Mouse (Mus musculus): ENCODE measurements around the gene Rgs6. TPM values are rescaled to one million over a fixed set of nuclear protein-coding genes. Genes with fewer than 3 reads are reported as not detected.

The Rgs6 gene
- total RNA-seq, 2 experiments from 2014 or later: 80.0 to 83.2 TPM

DNA sequence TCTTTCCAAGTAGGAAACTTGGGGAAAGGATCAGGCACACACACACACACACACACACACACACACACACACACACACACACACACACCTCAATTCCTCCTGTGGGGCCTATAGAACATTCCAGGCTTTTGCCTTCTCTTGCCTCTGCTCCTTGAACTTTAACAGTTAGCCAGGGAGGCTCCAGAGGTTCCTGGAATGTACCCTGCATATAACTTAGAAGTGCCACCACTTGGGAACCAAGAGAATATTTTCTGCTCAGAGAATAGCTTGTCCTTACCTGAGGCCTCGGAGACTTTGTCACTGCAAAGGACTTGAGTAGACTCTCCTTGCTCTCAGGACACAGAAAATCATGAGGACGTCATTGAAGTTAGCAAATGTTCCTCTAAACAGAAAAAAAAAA lies 548.4 kb downstream of the Rgs6 start:
- intact Hi-C loops (cut with DNase I): no loop called here
- no peak for TF ChIP-seq CTCF (IDR thresholded peaks at IDR 0.05)
- H3K4me3 ChIP-seq: no peak overlapping the region
- H3K27ac ChIP-seq: no peak overlapping the region
- no peak for DNase-seq (ENCODE audit: extremely low spot score in 1 of 2, low spot score in 2 of 2)

DNA sequence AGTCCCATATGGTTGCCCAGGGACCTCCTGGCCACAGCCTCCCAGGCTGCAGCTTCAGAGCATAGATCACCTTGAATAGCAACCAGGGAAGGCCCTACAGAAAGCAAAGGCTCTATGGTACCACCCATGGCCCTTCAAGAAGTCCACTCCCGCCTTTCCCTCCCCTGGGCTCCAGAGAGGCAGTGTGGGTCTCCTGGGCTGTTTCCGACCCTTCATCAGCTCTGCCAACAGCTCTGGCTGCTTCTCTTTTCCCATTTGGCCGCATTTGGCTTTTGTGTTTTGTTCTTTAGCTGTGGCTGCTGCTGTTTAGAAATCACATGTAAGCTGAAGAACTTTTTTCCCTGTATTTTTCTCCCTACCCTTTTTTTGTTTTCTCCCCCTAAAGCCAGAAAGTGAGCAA lies 548.9 kb downstream of the Rgs6 start:
- DNase-seq (ENCODE audit: extremely low spot score in 1 of 2, low spot score in 2 of 2): no peak
- no peak overlapping the region for H3K27ac ChIP-seq
- intact Hi-C loops (cut with DNase I): no loop called here
- no peak overlapping the region for H3K4me3 ChIP-seq
- TF ChIP-seq CTCF (IDR thresholded peaks at IDR 0.05): no peak

DNA sequence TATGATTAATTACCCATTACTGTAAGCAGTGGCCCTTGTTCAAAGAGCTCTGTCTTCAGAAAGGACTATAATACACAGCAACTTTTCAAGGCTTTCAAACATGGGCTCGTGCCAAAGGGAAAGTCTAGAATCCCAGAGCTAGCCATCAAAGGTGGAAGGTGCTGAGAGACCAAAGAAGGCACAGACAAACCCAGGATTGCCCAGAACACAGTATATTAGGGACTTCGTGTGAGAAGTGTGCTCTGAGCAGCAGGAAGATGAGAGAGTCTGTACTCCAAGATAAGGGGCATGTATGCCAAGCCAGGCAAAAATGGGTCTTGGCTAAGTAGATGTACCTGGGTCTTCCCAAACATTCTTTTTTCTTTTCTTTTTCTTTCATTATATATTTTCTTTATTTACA lies 553.1 kb downstream of the Rgs6 start:
- intact Hi-C loops (cut with DNase I): no loop called here
- Histone ChIP-seq H3K27ac (no peak overlapping the region), H3K4me3 (no peak overlapping the region)
- no peak for DNase-seq (ENCODE audit: extremely low spot score in 1 of 2, low spot score in 2 of 2)
- TF ChIP-seq CTCF (IDR thresholded peaks at IDR 0.05): no peak

DNA sequence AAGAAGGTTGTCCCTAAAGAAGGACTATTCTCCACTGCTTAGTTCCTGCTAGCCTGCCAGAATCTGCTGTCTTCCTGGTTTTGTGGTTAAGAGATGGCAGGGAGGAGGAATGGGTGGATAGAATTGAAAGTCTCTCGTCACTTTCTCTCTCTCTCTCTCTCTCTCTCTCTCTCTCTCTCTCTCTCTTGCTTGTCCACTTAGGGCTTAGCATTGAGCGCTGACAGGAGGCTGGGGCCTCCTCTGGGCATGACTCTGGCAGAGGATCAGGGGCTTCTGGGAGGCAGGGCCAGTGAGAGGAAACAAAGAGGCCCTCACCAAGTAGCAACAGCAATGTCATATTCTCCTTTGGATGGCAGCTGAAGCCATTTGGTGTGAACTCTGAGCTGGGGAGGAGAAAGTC lies 554.4 kb downstream of the Rgs6 start:
- H3K27ac ChIP-seq: no peak overlapping the region
- TF ChIP-seq CTCF (IDR thresholded peaks at IDR 0.05): no peak
- intact Hi-C loops (cut with DNase I): no loop called here
- H3K4me3 ChIP-seq: no peak overlapping the region
- DNase-seq (ENCODE audit: extremely low spot score in 1 of 2, low spot score in 2 of 2): no peak

DNA sequence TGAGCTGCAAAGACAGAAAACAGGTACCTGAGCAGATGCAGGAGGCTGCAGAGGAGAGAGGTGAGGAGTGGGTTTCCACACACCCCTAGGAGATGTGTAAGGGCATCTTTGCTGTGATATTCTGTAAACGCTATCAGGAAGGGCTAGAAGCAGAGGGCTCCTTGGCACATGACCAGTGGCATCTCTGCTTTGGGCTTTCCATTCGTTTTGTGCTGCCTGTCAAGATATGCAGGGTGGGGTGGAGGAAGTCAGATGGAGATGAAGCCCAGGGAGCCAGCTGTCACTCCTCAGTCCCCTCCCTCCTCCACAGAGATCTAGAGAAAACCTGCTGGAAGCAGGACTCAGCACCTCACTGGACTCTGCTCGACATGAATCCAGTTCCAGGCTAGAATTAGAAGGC lies 555.0 kb downstream of the Rgs6 start:
- intact Hi-C loops (cut with DNase I): no loop called here
- no peak for TF ChIP-seq CTCF (IDR thresholded peaks at IDR 0.05)
- no peak overlapping the region for H3K27ac ChIP-seq
- no peak overlapping the region for H3K4me3 ChIP-seq
- no peak for DNase-seq (ENCODE audit: extremely low spot score in 1 of 2, low spot score in 2 of 2)

DNA sequence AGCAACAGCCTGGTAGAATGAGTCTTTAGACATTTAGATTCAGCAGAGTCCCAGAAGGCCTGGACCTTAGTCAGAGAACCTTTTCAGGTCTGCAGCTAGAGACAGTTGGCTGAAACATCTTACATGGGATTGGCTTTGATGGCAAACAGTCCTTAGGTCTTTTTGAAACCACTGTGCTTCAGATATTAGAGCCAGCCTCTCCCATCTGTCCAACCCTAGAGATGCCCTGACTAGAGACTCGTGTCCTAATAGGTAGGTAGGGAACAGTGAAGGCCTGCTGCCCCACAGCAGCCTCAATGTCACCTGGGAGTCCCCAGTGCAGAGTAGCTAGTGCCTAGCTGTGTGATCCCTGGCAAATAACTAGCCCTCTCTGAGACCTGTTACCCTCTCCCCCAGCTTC lies 555.5 kb downstream of the Rgs6 start:
- H3K4me3 ChIP-seq: no peak overlapping the region
- intact Hi-C loops (cut with DNase I): no loop called here
- no peak for TF ChIP-seq CTCF (IDR thresholded peaks at IDR 0.05)

DNA sequence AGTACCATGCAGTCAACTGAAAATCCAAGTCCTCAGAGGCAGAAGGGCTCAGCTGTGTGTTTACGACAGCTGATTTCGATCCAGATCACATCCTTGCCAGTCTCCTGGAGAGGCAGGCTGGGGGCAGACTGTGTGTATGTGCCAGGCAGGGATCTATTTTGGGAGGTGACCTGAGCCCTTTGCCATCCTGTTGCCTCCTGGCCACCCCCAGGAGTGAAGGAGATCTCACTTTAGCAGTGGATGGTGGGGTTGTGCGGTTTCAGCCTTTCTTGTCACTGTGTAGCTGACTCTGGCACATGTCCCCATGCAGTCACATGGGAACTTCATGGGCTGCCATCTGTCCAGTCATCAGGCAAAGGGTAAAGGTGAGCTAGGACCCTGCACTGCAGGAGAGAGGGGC lies 557.0 kb downstream of the Rgs6 start:
- Histone ChIP-seq H3K4me3 (no peak overlapping the region), H3K27ac (no peak overlapping the region)
- no peak for TF ChIP-seq CTCF (IDR thresholded peaks at IDR 0.05)
- intact Hi-C loops (cut with DNase I): no loop called here
- no peak for DNase-seq (ENCODE audit: extremely low spot score in 1 of 2, low spot score in 2 of 2)

More for the DNA sequence above, 555.5 kb downstream of the Rgs6 start:
- DNase-seq (ENCODE audit: extremely low spot score in 1 of 2, low spot score in 2 of 2): no peak
- no peak overlapping the region for H3K27ac ChIP-seq

DNA sequence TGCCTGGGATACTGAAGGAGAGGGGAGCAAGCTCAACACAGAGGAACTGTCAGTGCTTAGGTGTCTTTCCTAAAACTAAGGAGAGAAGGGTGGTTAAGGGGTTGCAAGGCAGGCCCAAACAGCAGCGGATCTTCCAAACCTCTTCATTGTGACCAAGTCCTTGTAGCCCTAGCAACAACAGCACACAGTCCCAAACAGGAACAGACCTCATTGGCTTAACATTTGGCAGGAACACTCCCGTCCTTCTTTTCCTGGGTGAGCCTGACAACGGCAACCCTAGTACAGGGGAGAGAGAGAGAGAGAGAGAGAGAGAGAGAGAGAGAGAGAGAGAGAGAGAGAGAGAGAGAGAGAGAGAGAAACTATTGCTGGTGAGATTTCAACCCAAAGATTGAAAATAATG lies 557.8 kb downstream of the Rgs6 start:
- Histone ChIP-seq H3K27ac (no peak overlapping the region), H3K4me3 (no peak overlapping the region)
- TF ChIP-seq CTCF (IDR thresholded peaks at IDR 0.05): no peak
- DNase-seq (ENCODE audit: extremely low spot score in 1 of 2, low spot score in 2 of 2): no peak
- intact Hi-C loops (cut with DNase I): no loop called here

DNA sequence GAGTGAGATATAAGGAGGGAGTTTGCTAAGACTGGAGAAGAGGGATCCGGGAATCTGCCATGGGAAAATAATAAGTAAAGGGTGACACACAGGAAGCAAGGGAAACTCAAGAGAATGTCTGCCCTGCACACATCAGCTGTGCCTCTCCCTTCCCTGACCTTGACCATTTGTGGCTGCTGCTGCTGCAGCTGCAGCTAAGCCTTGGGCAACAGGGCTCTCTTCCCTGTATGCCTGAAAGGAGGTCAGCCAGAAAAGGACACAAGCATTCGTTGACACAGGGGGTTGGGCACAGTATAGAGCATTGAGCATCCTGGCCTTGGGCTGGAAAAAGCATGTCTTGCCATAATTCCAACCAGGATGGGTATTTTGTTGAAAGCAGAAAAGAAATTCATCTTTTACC lies 558.8 kb downstream of the Rgs6 start:
- no peak for TF ChIP-seq CTCF (IDR thresholded peaks at IDR 0.05)
- Histone ChIP-seq H3K27ac (no peak overlapping the region), H3K4me3 (no peak overlapping the region)
- DNase-seq (ENCODE audit: extremely low spot score in 1 of 2, low spot score in 2 of 2): no peak
- intact Hi-C loops (cut with DNase I): no loop called here

DNA sequence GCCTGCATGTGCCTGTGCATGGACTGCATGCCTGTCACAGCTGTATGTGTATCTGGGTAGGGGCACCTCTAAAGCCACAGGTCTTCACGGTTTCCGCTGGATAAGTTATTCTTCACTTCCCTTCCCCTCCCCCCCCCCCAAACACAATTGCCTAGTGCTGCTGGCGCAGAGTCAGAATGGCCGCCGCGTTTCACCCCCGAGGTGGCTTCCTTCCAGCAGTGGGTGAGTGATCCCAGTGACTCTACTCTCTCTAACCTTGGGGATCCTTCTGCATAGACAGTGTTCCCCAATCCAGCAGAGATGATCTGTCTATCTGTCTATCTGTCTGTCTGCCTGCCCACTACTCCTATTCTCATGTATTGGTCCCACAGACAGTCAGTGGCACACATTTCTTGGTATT lies 561.9 kb downstream of the Rgs6 start:
- TF ChIP-seq CTCF (IDR thresholded peaks at IDR 0.05): no peak
- no peak for DNase-seq (ENCODE audit: extremely low spot score in 1 of 2, low spot score in 2 of 2)
- H3K27ac ChIP-seq: no peak overlapping the region
- intact Hi-C loops (cut with DNase I): no loop called here
- H3K4me3 ChIP-seq: no peak overlapping the region

DNA sequence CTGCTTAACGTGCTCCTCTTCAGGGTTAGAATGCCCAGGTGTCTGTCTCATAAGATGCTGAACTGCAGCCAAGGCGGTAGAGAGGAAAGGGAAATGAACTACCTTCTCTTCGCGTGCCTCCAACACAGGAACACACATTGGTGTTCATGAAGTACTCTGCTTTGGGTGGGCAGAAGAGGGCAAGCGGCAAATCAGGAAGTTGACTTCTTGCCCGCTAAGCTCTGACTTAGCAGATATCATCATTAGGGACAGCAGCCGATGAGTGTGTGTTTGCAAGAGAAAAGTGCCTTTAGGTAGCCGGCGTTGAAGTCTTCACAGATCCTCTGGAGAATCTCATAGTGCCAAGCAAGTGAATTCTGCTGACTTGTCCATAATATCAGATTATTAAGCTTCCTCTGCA lies 562.7 kb downstream of the Rgs6 start:
- intact Hi-C loops (cut with DNase I): no loop called here
- Histone ChIP-seq H3K4me3 (no peak overlapping the region), H3K27ac (no peak overlapping the region)
- TF ChIP-seq CTCF (IDR thresholded peaks at IDR 0.05): no peak
- DNase-seq (ENCODE audit: extremely low spot score in 1 of 2, low spot score in 2 of 2): no peak

DNA sequence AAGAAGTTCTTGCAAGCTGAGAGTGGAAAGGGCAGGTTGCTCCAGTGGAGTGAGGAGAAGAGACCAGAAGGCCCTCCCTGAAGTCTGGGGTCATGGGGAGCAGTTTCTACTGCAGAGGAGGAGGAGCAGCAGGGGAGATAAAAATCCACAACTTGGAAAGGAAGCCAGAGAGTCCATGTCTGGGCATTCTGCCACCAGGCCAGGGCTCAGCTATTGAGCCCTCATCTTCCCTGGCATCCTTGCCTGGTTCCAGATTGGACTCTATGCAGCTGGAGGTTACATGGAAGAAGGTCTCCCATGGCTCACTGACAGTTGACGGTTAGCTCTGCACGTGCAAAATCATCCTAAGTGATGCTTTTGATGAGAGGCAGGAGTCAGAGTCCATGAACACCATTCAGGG lies 563.4 kb downstream of the Rgs6 start:
- H3K4me3 ChIP-seq: no peak overlapping the region
- no peak for TF ChIP-seq CTCF (IDR thresholded peaks at IDR 0.05)
- DNase-seq (ENCODE audit: extremely low spot score in 1 of 2, low spot score in 2 of 2): no peak
- no peak overlapping the region for H3K27ac ChIP-seq
- intact Hi-C loops (cut with DNase I): no loop called here

DNA sequence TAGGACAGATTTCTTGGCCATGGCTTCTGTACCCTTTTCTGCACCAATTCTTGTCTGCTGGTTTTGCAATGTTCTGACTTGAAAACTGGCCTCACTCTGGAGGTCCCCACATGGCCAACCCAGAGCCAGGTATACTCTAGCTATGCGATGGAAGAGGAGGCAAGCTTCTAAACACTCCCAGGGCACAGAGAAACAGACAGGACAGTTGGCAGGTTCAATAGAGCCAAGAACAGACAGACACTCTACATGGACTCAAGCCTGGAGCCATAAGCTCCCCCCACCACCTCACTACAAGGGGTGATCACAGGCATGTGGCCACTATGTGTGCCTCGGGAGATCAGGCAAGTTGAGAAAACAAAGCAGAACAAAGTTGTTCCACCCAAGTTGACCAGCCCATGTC lies 572.1 kb downstream of the Rgs6 start:
- DNase-seq (ENCODE audit: extremely low spot score in 1 of 2, low spot score in 2 of 2): no peak
- TF ChIP-seq CTCF (IDR thresholded peaks at IDR 0.05): no peak
- intact Hi-C loops (cut with DNase I): no loop called here
- H3K4me3 ChIP-seq: no peak overlapping the region
- no peak overlapping the region for H3K27ac ChIP-seq

DNA sequence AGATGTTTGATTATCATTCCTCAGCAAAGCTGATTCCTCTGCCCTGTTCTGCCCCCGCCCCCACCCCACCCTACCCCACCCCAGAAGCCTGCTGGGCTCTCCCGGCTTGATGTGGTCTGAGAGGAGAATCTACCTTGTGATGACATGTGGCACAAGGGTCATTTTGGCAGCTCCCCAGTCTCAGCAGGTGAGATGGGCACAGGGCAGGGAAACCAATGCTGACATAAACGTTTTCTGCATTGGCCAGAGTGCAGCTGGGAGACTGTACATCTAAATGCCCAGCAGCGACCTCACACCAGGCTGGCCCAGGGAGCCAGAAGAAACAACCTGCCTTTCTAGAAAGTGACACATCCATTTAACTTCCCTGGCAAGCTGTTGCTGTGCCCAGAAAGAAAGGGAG lies 572.6 kb downstream of the Rgs6 start:
- no peak for DNase-seq (ENCODE audit: extremely low spot score in 1 of 2, low spot score in 2 of 2)
- intact Hi-C loops (cut with DNase I): no loop called here
- TF ChIP-seq CTCF (IDR thresholded peaks at IDR 0.05): no peak
- Histone ChIP-seq H3K4me3 (no peak overlapping the region), H3K27ac (no peak overlapping the region)

Measured in left cerebral cortex, adult 2 months (tissue).